Mouse (Mus musculus) heart, embryonic 15.5 days (tissue): ENCODE measurements around the gene Olfr484. TPM values are rescaled to one million over a fixed set of nuclear protein-coding genes. Genes with fewer than 3 reads are reported as not detected.
"Not testable (repeated sequence)": the region's sequence is repeated elsewhere in the genome, so short reads cannot be mapped to it uniquely, and the experiment has no call there.

Experiments used
- ATAC-seq: fragments of 200-750 bp; cut with Nextera tagmentation; replicated peaks from 2 replicates; pipeline ENCODE4 v1.8.0; 2017; ENCODE audit warnings: low read depth, moderate TSS enrichment; ENCODE audit not compliant: insufficient number of reproducible peaks, insufficient read depth, low FRiP score
- H3K27ac ChIP-seq: fragments of 300-500 bp; sonication (generic); 2 replicates; pipeline ENCODE4 v1.5.1; 2015; ENCODE audit warnings: mild to moderate bottlenecking, inconsistent platforms
- H3K27me3 ChIP-seq: fragments of 300-500 bp; sonication (generic); 2 replicates; pipeline ENCODE4 v1.6.1; 2015; ENCODE audit warnings: inconsistent platforms
- H3K36me3 ChIP-seq: fragments of 300-500 bp; sonication (generic); 2 replicates; pipeline ENCODE4 v1.6.1; 2015; ENCODE audit warnings: mild to moderate bottlenecking, inconsistent platforms
- H3K4me1 ChIP-seq: fragments of 300-500 bp; sonication (generic); replicated peaks from 2 replicates; pipeline ENCODE4 v1.6.1; 2015; ENCODE audit warnings: inconsistent platforms
- H3K4me2 ChIP-seq: fragments of 300-500 bp; sonication (generic); 2 replicates; pipeline ENCODE4 v1.6.1; 2015; ENCODE audit warnings: inconsistent platforms, mild to moderate bottlenecking, moderate library complexity
- H3K4me3 ChIP-seq: fragments of 300-500 bp; sonication (generic); 2 replicates; pipeline ENCODE4 v1.5.1; 2015; ENCODE audit warnings: mild to moderate bottlenecking, inconsistent platforms
- H3K9ac ChIP-seq: fragments of 300-500 bp; sonication (generic); 2 replicates; pipeline ENCODE4 v1.6.1; 2015; ENCODE audit warnings: mild to moderate bottlenecking, inconsistent platforms
- H3K9me3 ChIP-seq: fragments of 300-500 bp; sonication (generic); replicated peaks from 2 replicates; pipeline ENCODE4 v1.6.1; 2016; ENCODE audit warnings: inconsistent platforms
- WGBS: fragments of 180-500 bp; shearing (Covaris S2); methylation state at CpG from one replicate; pipeline ENCODE4 v1.1.7; 2015; ENCODE audit warnings: mixed read lengths; 5-methylcytosine and 5-hydroxymethylcytosine counted together
- polyA plus RNA-seq: library from polyadenylated mRNA; unstranded; fragments of >200 nt; fragmentation: Nextera tagmentation; extraction: Ambion mirVana; gene quantifications from 2 replicates; pipeline ENCODE4 v1.2.1, GENCODE M21; 2015

Gene Olfr484
- polyA plus RNA-seq, result not detected in 2 replicates

DNA sequence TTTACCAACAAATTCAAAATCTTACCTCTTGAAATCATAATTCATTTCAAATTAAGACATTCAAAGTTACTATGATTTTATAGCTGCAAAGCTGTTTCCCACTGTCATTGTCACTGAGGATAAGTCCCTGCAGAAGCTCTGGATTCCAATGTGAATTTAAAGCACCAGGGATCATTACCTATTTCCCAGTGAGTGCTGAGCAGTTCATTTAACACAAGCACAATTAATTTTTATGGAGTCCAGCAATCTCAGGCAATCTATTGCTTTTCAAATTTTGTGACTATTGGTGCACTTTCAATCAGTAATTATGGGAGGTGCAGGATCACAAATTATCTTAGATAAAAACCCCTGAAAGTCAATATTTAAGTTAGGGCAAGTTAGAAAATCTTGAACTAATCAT, at the start of gene Olfr484:
Gene Olfr484 (minus strand): TSS at position 101 of the 400 bp plus-strand sequence.
- H3K36me3 ChIP-seq, result no peaks in the 10 kb centered on the region
- H3K9me3 ChIP-seq, result no peaks in the 10 kb centered on the region
- H3K27ac ChIP-seq, result no peak within 1 kb of the TSS
- no peak within 1 kb of the TSS for H3K9ac ChIP-seq
- H3K4me3 ChIP-seq, result no peak within 1 kb of the TSS
- H3K4me2 ChIP-seq, result no peak within 1 kb of the TSS
- H3K4me1 ChIP-seq, result no peaks in the 10 kb centered on the region
- H3K27me3 ChIP-seq, result no peaks in the 10 kb centered on the region
- ATAC-seq, result no peak

GRCm38 (mm10) chr7:108172642-108173041, 45.4 kb upstream of the Olfr484 start, which contains the start of gene Olfr486:
Gene Olfr486 (minus strand): TSS chr7:108172742.
- WGBS, result 68% methylated on average over 1 of the region's 1 CpGs
- not testable (repeated sequence) for H3K9me3 ChIP-seq, H3K4me2 ChIP-seq, H3K27me3 ChIP-seq, H3K9ac ChIP-seq, H3K27ac ChIP-seq, H3K4me3 ChIP-seq, H3K36me3 ChIP-seq, ATAC-seq, H3K4me1 ChIP-seq

DNA sequence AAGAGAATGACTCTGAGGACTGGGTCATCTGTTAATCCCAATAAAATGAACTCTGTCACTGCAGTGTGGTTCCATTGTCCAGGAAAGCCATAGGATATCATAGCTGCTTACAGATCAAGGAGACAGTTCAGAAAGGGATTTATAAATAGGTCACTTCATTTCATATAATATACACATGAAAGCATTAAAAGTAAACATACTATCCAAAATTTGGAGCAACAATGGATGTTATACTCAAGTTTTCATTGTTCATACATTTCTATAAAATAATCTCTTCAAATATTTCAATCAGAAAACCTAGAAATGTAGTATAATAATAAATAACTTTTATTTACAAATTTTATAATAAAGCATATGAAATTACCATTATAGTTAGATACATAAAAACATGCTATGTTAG, 32.5 kb upstream of the Olfr484 start, which contains the start of gene Olfr485:
Gene Olfr485 (minus strand): TSS at position 101 of the 400 bp plus-strand sequence.
- Histone ChIP-seq H3K27ac (no peak within 1 kb of the TSS), H3K27me3 (no peaks in the 10 kb centered on the region), H3K9me3 (no peaks in the 10 kb centered on the region), H3K9ac (no peak within 1 kb of the TSS), H3K4me2 (no peak within 1 kb of the TSS), H3K4me1 (no peaks in the 10 kb centered on the region), H3K36me3 (no peaks in the 10 kb centered on the region), H3K4me3 (no peak within 1 kb of the TSS)
- ATAC-seq, result no peak

DNA sequence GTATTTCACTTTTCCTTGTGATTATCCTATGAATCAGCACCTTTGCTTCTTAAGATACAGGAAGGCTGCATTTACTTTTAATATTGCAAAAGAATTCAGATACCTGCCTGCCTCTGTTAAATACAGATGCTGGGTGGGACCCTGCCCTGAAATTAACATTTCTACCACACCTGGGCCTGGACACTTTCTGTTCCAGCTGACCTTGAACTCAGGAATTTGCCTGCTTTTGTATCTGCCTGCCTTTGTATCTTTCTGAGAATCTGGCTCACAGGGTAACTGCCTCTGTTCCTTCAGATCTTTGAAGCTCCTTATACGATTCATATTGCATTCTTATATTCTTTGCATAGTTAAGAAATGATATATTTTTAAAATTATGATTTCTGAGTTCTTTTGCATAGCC, 5.8 kb downstream of the Olfr484 start:
- H3K36me3 ChIP-seq, result no peaks in the 10 kb centered on the region
- no peak overlapping the region for H3K4me2 ChIP-seq
- H3K27me3 ChIP-seq, result no peaks in the 10 kb centered on the region
- ATAC-seq, result no peak
- 49% methylated on average over 1 of the region's 1 CpGs for WGBS
- no peak overlapping the region for H3K27ac ChIP-seq
- no peaks in the 10 kb centered on the region for H3K9me3 ChIP-seq
- no peak overlapping the region for H3K9ac ChIP-seq
- H3K4me3 ChIP-seq, result no peak overlapping the region
- no peaks in the 10 kb centered on the region for H3K4me1 ChIP-seq

GRCm38 (mm10) chr7:108120681-108121080, 6.6 kb downstream of the Olfr484 start:
- no peak overlapping the region for H3K4me2 ChIP-seq
- H3K27me3 ChIP-seq, result no peaks in the 10 kb centered on the region
- 14% methylated on average over 1 of the region's 1 CpGs for WGBS
- H3K9me3 ChIP-seq, result no peaks in the 10 kb centered on the region
- H3K9ac ChIP-seq, result no peak overlapping the region
- no peaks in the 10 kb centered on the region for H3K36me3 ChIP-seq
- H3K4me3 ChIP-seq, result no peak overlapping the region
- no peaks in the 10 kb centered on the region for H3K4me1 ChIP-seq
- ATAC-seq, result no peak
- no peak overlapping the region for H3K27ac ChIP-seq

- Histone ChIP-seq H3K4me3 (no peak within 1 kb of the TSS), H3K27me3 (no peaks in the 10 kb centered on the region), H3K4me1 (no peaks in the 10 kb centered on the region), H3K27ac (no peak within 1 kb of the TSS), H3K9ac (no peak within 1 kb of the TSS), H3K4me2 (no peak within 1 kb of the TSS), H3K9me3 (no peaks in the 10 kb centered on the region), H3K36me3 (no peaks in the 10 kb centered on the region)
- 75% methylated on average over 1 of the region's 1 CpGs for WGBS
- ATAC-seq, result no peak
Observed at GRCm38 (mm10) chr7:108100549-108100948, 26.7 kb downstream of the Olfr484 start, which contains the start of gene Olfr483. Gene Olfr483 (plus strand): TSS chr7:108100849.

DNA sequence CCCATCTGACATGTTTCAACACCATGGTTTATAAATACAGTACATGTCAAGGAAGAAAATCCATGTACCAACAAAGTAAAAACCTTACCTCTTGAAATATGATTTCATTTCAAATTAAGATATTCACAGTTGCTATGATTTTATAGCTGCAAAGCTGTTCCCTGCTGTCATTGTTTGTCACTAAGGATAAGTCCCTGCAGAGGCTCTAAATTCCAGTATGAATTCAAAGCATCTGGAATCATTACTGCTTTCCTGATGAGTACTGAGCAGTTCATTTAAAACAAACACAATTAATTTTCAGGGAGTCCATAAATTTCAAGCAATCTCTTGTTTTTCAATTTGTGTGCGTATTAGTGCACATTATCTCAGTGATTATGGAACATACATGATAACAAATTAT, 29.8 kb downstream of the Olfr484 start, which contains the start of gene Olfr482:
Gene Olfr482 (minus strand): TSS at position 101 of the 400 bp plus-strand sequence.
- Histone ChIP-seq H3K27ac (no peak within 1 kb of the TSS), H3K9ac (no peak within 1 kb of the TSS), H3K4me1 (no peaks in the 10 kb centered on the region), H3K36me3 (no peaks in the 10 kb centered on the region), H3K9me3 (no peaks in the 10 kb centered on the region), H3K4me3 (no peak within 1 kb of the TSS), H3K27me3 (no peaks in the 10 kb centered on the region), H3K4me2 (no peak within 1 kb of the TSS)
- ATAC-seq, result no peak
- WGBS, result 69% methylated on average over 1 of the region's 1 CpGs

DNA sequence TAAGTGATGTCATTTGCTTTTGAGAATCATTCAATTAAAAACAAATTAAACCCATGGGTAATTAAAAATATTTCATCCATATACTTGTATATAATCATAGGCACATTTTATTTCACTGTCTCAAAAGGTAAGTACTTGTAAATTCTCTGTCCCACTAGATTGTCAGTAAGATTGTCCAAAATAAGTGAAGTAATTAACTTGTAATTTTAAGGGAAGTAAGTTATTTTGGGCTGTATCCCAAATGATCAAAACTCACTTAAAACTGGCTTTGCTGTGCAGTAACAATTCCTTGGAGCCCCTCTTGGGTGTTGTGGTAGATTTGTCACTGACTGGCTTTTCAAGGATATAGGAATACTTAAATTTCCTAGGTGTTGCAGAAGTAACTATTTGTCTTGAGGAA, 47.7 kb downstream of the Olfr484 start, which contains the start of gene Olfr481:
Gene Olfr481 (plus strand): TSS at position 301 of the 400 bp plus-strand sequence.
- H3K4me3 ChIP-seq, result no peak within 1 kb of the TSS
- H3K4me2 ChIP-seq, result no peak within 1 kb of the TSS
- no peak within 1 kb of the TSS for H3K27ac ChIP-seq
- H3K4me1 ChIP-seq, result no peaks in the 10 kb centered on the region
- no peak for ATAC-seq
- H3K9ac ChIP-seq, result no peak within 1 kb of the TSS
- H3K27me3 ChIP-seq, result no peaks in the 10 kb centered on the region
- H3K9me3 ChIP-seq, result no peaks in the 10 kb centered on the region
- no peaks in the 10 kb centered on the region for H3K36me3 ChIP-seq

Other genes starting within 250 kb of the Olfr484 start
- not detected in 2 replicates for gene Olfr472, start 229.5 kb downstream of the Olfr484 start, polyA plus RNA-seq
- gene Olfr473, start 197.0 kb downstream of the Olfr484 start, polyA plus RNA-seq, result not detected in 2 replicates
- not detected in 2 replicates for gene Olfr474, start 172.8 kb downstream of the Olfr484 start, polyA plus RNA-seq
- not detected in 2 replicates for gene Olfr476, start 162.6 kb downstream of the Olfr484 start, polyA plus RNA-seq
- gene Olfr477, start 140.8 kb downstream of the Olfr484 start, polyA plus RNA-seq, result not detected in 2 replicates
- not detected in 2 replicates for gene Olfr478, start 93.5 kb downstream of the Olfr484 start, polyA plus RNA-seq
- gene Olfr479, start 76.8 kb downstream of the Olfr484 start, polyA plus RNA-seq, result not detected in 2 replicates
- gene Olfr480, start 60.1 kb downstream of the Olfr484 start, polyA plus RNA-seq, result not detected in 2 replicates
- gene Olfr481, start 47.6 kb downstream of the Olfr484 start, polyA plus RNA-seq, result not detected in 2 replicates
- gene Olfr482, start 29.9 kb downstream of the Olfr484 start, polyA plus RNA-seq, result 0.08 TPM in 1 of 2 replicates, not detected in the other
- not detected in 2 replicates for gene Olfr483, start 26.6 kb downstream of the Olfr484 start, polyA plus RNA-seq
- not detected in 2 replicates for gene Olfr485, start 32.4 kb upstream of the Olfr484 start, polyA plus RNA-seq
- not detected in 2 replicates for gene Olfr486, start 45.3 kb upstream of the Olfr484 start, polyA plus RNA-seq
- gene Olfr487, start 87.2 kb upstream of the Olfr484 start, polyA plus RNA-seq, result not detected in 2 replicates
- gene Olfr488, start 130.9 kb upstream of the Olfr484 start, polyA plus RNA-seq, result not detected in 2 replicates
- not detected in 2 replicates for gene Olfr490, start 161.5 kb upstream of the Olfr484 start, polyA plus RNA-seq
- gene Olfr491, start 186.0 kb upstream of the Olfr484 start, polyA plus RNA-seq, result not detected in 2 replicates
- not detected in 2 replicates for gene Olfr492, start 196.2 kb upstream of the Olfr484 start, polyA plus RNA-seq
- gene Olfr493, start 219.5 kb upstream of the Olfr484 start, polyA plus RNA-seq, result not detected in 2 replicates
- gene Olfr494, start 237.9 kb upstream of the Olfr484 start, polyA plus RNA-seq, result not detected in 2 replicates